Mouse (Mus musculus): ENCODE measurements around the gene Snrnp35.

DNA sequence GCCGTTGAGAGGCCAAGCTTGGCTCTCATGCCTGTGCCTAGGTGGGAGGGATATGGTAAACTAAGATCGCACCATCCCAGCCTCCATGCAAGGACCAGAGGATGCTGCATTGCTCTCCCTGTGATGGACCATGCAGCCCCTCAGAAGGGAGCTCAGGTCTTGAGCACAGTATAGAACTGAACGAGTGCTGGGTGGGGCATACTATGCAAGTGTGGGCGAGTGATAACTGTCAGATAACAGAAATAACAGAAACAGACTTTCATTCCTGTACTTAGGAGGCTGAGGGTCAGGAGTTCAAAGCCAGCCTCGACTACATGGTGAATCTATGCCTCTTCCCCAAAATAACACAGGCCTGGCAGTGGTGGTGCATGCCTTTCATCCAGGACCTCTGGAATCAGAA lies 52.1 kb downstream of the Snrnp35 start:
- TF ChIP-seq POLR2A (IDR thresholded peaks at IDR 0.05; ENCODE audit: low read depth, low read length) (no peak), CTCF (IDR thresholded peaks at IDR 0.05; ENCODE audit: extremely low read depth, insufficient read depth, insufficient read length, insufficient replicate concordance) (no peak)
